Mouse (Mus musculus): ENCODE data around the gene Art5.
"Not testable (repeated sequence)": the region's sequence is repeated elsewhere in the genome, so short reads cannot be mapped to it uniquely, and the experiment has no call there.

The Art5 gene

GRCm38 (mm10) chr7:102081784-102082183, 27.5 kb downstream of the Art5 start:
- DNase-seq (ENCODE audit: low read depth, low spot score) = no peak

DNA sequence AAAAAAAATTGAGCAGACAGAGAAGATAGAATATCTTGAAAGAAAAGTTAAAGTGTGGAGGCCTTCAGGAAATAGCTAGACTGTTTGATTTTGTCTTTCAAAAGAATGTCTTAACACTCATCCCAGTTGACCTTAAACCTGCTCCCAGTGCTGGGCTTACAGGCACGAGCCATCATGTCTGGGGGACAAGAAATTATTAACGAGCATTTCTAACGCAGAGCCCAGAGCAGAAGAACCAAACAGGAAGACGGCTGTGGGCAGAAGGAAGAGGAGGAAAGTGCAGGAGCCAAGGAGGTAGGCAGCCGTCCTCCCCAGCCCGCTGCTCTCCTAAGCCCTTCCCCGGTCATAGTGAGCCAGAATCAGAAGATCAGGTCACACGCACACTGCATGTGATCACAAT, 29.0 kb downstream of the Art5 start:
- no peak for DNase-seq (ENCODE audit: low read depth, low spot score)

DNA sequence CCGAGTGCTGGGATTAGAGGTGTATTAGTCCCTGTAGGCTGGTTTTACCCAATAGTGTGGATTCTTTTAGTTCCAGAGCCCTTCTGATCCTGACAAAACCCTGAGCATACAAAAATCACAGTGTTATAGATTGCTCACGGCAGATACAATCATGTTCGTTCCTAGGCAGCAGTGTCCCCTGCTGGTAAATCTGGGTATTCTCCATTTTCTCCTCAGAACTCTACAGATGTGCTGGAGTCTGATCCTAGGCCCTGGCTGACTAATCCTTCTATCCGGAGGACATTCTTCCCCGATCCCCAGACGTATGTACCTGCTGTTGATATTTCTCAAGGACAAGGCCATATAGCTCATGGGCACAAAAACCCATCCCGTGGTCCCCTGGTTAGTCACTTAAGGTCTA, 30.8 kb downstream of the Art5 start:
- no peak for DNase-seq (ENCODE audit: low read depth, low spot score)

- DNase-seq (ENCODE audit: low read depth, low spot score) = no peak
These were observed 32.5 kb downstream of the Art5 start for GRCm38 (mm10) chr7:102076714-102077296.

GRCm38 (mm10) chr7:102066363-102066762, 42.9 kb downstream of the Art5 start:
- DNase-seq (ENCODE audit: low read depth, low spot score) = no peak

GRCm38 (mm10) chr7:102065046-102065891, 44.0 kb downstream of the Art5 start, which contains the start of the genes Rnf121, Xndc1 and Xntrpc:
Gene Rnf121 (minus strand): TSS chr7:102065469.
Gene Xndc1 (plus strand): TSS chr7:102065511.
Gene Xntrpc (plus strand): TSS chr7:102065713.
- DNase-seq (ENCODE audit: low read depth, low spot score) = peak; percentile 88

GRCm38 (mm10) chr7:102064655-102065045, 44.6 kb downstream of the Art5 start:
- no peak for DNase-seq (ENCODE audit: low read depth, low spot score)

GRCm38 (mm10) chr7:102063891-102064290, 45.4 kb downstream of the Art5 start:
- DNase-seq (ENCODE audit: low read depth, low spot score) = no peak

GRCm38 (mm10) chr7:102062203-102062602, 47.1 kb downstream of the Art5 start:
- DNase-seq (ENCODE audit: low read depth, low spot score) = no peak

- DNase-seq (ENCODE audit: low read depth, low spot score) = no peak
These were observed 47.9 kb downstream of the Art5 start for GRCm38 (mm10) chr7:102061353-102061752.

DNA sequence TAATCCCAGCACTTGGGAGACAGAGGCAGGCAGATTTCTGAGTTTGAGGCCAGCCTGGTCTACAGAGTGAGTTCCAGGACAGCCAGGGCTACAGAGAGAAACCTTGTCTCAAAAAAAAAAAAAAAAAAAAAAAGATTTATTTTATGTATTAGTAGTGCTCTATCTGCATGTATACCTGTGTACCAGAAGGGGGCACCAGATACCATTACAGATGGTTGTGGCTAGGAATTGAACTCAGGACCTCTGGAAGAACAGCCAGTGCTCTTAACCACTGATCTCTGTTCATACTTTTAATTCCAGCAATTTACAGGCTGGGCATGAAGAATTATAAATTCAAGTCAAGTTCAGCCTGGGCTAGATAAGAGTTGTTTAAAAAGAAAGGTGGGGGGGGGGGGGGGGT, 60.8 kb downstream of the Art5 start:
- not testable (repeated sequence) for DNase-seq (ENCODE audit: low read depth, low spot score)

All from brain, embryonic 18.5 days (tissue).